Mouse (Mus musculus) liver, adult (tissue): ENCODE data around the gene Tmf1.

ENCODE experiments used
- GATA4 ChIP-seq: IDR thresholded peaks from 2 replicates; pipeline ENCODE4 v1.6.1; 2014; ENCODE audit warnings: mild to moderate bottlenecking, low read length; ENCODE audit not compliant: insufficient replicate concordance

Tmf1 gene

DNA sequence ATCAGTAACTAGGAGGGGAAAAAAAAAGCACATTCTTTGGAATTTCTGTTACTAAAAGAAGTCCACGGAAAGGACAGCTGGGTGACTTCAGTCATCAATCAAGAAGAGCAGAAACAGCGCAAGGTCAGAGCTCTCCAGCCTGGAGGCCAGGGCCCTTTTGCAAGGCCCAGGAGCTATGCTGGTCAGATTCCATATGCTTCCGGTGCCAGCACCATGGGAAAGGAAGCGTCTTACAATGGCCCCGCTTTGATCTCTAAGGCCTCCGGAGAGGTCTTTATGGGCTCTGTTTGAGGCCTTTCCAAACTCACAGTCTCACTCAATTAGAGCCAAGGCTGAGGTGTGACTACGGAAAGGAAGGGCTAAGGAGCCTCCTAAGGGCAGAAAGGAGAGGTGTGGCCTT is 34.6 kb downstream of the Tmf1 start:
- TF ChIP-seq GATA4: no peak

DNA sequence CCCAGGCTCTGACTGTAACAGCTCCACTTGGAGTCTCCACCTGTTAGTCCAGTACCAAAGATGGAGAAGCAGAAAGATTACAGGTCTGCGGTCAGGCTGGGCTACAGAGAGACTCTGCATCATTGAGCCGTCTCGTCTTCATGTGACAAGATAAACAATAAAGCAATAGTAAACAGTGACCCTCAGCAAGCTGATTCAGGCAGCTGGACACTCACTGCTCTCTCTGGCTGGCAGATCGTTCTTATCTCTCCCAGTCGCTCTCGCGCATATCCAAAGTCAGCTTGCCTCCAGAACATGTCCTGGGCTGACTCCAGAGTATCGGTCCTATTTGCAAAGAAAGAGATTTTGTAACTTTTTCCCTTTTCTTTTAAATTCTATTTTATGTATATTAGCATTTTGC is 36.3 kb downstream of the Tmf1 start:
- TF ChIP-seq GATA4: no peak

DNA sequence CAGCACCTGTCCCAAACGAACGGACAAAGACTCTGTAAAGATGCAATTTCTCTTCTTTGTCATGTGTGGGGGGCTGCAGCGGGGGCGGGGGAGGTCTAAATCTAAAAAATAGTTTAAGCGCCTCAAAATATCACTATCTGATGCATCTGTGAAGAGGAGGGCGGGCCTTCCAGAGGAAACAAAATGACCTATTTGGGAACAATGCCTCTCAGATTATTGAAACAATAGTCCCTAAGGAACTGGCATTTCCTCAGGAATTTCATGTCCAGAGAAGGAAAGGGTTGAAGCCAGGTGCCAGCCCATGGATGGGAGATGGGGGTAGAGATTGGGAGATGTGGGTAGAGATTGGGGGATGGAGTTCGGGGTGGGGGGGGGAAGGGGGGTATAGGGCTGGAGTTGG is 37.1 kb downstream of the Tmf1 start:
- no peak for TF ChIP-seq GATA4

DNA sequence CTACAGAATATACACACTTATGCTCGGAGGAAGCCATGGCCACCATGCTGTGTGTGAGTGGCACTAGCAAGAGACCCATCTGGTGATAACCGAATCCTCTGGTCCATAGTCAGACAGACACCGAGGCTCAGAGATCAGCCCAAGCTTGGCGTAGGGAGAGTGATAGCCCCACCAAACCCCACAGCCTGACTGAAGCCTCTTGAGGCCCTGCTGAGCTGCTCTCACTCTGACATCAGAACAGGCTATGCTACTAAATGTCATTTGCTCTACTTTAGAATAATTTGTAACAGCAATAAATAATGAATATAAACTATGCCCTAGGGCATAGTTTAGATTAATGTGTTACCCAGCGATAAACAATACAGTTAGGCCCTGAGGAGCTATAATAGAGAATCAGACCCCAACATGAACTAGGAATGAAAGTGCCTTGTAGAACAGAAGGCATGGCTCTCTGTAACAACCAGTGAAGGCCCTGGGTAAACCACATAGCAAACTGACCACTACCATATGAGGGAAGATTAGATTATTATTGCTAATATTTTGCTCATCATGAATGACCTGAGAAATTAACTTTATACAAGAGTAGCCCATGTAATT is 46.1 kb downstream of the Tmf1 start:
- no peak for TF ChIP-seq GATA4

DNA sequence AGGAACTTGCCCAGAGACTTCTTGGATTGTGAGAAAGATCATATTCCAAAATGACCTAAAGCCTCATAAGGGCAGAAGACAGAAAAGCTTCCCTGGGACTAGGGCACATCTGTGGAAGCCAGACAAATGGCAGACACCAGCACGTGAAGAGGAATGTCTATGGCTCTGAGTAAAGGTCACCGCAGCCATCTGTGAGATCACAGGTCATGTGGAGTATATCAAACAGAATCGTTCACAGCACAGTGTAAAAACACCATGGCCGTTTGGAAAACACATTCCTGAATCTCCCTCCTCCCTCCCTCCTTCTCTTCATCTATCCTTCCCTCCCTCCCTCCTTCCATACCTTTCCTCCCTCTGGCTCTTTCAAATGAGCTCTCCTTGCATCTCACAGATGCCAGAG is 47.1 kb downstream of the Tmf1 start:
- no peak for TF ChIP-seq GATA4

DNA sequence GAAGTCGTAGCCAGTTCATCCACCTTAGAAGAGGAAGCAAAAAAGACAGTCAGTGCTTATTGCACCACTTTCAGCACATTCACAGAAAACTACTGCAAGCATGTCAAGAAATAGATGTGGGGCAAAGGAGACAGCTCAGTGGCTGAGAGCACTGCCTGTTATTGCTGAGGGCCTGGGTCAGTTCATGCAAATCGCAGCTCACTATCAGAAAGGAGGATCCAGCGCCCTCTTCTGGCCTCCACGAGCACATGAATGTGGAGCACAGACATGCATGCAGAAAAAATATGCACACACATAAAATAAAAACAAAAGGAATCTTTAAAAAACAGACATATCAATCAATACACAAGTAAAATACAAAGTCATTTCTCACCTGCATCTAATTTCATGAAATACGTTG is 47.9 kb downstream of the Tmf1 start:
- no peak for TF ChIP-seq GATA4

DNA sequence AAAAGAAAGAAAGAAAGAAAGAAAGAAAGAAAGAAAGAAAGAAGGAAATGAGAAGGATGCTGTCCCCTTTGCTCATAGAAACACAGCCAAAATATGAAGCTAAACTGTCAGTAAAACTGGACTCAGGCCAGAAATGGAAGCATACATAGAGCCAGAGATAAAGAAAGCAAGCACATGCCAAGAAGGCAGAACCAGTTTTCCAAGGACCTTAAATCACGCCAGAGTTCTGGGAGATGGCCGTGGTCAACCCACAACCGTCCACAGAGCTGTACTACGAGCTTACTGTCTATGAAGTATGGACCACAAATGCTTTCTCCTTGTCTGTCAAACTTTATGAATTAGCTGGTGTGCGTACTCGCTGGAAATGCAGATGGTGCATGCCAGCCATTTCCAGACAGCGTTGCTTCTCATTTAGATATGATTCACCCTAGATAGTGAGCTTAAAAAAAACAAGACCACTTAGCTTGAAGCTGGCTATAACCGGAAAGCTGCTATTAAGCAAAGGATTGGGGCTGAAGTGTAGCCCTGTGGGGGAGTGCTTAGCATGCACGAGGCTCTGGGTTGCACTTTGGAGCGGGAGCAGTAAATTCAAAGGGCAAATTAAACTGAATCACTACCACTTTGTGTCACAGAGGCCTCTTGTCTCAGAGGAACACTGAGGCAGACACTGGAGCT is 54.4 kb downstream of the Tmf1 start:
- TF ChIP-seq GATA4: no peak

DNA sequence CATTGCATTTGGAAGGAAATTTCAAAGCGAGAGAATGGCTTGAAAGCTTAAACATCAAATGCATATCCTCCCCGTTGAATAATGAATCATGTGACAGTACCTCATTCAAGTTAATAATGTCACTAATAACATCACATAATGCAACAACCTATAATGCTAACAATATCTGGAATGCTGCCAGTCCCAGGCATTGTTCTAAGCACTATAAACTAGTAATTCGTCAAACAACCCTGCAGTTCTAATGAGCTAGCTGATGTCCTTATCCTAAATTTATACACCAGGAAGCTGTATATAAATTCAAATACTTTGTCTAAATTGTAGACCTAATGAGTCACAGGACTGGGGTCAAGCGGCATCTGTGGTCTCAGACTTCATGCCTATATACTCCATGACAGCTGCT is 58.0 kb downstream of the Tmf1 start:
- no peak for TF ChIP-seq GATA4

DNA sequence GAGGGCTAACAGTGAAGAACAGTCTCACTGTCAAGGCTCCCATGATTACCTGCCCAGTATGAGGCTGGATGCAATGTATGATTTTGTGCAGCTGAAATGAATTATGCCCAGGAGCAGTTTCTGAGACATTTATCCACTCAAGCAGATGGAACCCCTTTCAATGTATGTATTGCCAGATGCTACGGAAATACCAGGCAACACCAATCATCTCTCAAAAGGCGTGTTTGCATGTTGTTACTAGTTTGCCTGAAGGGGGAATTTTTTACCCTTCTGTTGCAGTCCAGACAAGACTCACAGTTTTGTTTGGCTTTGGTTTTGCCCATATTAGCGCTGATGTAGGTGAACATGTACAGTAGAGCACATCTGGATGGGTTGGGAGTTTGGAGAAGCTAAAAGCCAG is 60.6 kb downstream of the Tmf1 start:
- no peak for TF ChIP-seq GATA4

DNA sequence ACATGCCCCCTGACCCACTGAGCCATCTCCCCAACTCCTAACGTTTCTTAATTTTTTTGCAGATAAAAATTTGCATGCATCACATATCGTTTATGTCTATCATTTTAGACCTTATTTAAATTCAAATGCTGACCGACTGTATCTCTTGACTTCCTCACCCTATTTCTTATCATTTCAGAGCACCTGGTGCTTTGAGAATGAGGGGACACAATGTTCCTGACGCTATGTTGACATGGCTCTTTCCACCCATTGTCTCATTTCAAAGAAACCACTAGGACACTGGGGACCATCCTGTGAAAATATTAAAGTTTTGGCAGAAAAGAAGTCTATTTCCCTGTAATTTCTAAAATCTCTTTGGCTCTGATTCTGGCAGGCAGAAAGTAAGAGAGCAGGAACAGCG is 62.0 kb downstream of the Tmf1 start:
- TF ChIP-seq GATA4: no peak

DNA sequence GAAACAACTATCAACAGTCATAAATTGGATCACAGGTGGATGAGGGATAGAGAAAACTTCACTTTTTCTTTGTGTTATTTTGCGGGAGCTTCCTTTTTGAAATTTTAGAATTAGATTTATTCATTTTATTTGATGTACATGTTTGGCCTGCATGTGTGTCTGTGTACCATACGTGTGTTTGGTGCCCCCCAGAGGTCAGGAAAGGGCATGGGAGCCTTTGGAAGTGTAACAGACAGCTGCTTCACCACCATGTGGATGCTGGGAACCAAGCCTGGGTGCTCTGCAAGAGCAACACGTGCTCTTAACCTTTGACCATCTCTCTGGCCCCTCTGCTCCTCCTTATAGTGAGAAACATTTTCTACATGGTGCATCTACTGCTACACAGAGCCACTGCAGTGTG is 64.1 kb downstream of the Tmf1 start:
- no peak for TF ChIP-seq GATA4

DNA sequence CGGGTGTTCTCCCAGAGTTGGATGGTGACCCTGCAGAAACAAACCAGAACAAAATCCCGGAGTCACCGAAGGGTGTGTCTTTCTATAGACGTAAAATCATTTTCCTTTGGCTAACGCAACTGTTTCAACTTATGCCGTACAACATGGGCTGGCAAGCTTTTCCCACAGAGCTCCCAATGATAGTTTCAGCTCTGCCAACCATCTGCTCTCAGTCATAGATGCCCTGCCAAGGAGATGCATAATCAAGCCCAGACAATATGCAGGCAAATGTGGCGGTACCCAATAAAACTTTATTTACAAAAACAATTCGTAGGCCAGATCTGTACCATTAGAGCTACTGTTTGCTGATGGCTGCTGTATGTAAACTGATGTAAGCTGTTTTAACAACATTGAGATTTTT is 66.7 kb downstream of the Tmf1 start:
- TF ChIP-seq GATA4: no peak

DNA sequence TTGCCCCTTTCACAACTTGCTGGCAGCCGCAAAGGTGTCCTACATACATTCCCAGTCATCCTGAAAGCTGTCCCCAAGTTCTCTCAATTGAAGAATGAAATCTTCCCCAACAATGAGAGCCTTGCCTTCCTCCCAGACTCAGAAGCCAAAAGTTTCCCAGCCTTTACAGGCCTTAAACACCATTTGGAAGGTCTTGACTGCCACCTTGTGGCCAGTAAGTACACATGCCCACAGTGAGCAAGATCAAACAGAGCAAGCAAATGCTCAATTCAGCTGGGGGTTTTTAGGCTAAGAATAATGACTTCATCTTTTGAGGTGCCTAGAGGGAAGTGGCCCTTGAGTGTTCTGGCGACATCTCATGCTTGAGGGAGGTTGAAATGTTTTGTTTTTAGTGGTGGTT is 72.1 kb downstream of the Tmf1 start:
- no peak for TF ChIP-seq GATA4

DNA sequence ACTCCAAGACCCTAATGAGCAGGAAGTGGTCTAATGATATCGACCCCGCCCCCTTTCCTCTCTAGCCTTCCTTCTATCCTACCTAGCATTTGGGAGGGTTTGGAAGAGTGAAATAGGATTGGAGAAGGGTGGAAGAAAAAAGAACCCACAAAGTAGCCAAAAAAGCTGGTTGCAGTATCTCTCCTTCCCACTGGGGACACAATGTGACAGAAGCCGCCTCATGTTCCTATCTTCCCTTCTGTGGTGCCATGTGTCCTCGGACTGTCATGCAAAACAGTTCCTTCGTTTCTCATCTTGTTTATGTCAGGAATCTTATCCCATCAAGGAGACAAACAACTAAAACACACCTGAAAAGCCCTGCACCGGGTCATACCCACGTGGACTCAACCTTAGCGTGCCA is 72.8 kb downstream of the Tmf1 start:
- TF ChIP-seq GATA4: no peak

DNA sequence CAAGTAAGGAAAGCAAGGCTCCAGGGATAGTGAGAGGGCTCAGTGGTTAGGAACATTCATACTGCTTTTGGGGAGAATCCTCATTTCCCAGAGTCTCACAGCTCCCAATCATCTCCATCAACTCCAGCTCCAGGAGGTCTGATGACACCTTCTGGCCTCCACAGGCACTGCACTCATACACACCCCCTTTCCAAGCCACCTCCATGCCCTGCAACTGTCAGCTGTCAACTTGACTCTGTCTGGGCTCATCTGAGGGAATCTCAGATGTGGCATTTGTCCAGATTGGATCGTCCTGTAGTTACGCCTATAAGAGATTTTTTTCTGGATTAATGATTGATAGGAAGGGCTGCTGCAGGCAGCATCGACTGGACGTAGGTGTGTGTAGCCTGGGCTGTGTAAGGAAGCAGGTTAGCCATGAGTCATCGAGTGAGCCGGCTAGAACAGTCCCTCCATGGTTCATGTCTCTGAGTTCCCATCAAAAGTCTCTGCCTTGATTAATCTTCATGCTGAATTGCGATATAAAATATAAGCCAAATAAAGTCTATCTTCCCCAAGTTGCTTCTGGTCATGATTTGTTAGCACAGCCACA is 74.6 kb downstream of the Tmf1 start:
- no peak for TF ChIP-seq GATA4
